Mouse (Mus musculus) cerebellum, adult 18-20 months (tissue): Measurements from ENCODE around the gene Ttc1.
A peak's percentile ranks its signal among the peaks of the same experiment; 100 is the strongest.

Source experiments
- DNase-seq, 2 experiments: peaks; one replicate each; pipeline ENCODE4 v3.0.0; 2021

The Ttc1 gene

GRCm38 (mm10) chr11:43700291-43700690, 47.5 kb downstream of the Ttc1 start:
- peak in 1 of 2 experiments; percentile 1 for DNase-seq

DNA sequence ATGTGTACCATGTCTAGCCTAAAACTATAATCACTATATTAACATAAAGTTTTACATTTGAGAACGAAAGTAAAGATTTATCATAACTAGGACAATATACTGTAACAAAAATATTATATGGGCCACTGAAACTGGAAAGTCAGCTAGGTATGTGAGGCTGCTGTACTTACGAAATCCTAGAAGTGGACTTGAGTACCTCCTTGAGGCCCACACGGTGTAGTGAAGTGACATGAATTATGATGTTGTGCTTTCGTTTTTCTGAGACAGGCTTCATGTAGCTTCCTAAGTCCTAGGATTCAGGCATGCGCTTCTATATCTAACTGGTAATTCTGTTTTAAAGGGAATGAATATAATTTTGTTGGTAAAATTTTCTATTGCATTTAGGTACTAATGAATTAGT, 49.2 kb downstream of the Ttc1 start:
- DNase-seq: peak in 1 of 2 experiments; percentile 2

DNA sequence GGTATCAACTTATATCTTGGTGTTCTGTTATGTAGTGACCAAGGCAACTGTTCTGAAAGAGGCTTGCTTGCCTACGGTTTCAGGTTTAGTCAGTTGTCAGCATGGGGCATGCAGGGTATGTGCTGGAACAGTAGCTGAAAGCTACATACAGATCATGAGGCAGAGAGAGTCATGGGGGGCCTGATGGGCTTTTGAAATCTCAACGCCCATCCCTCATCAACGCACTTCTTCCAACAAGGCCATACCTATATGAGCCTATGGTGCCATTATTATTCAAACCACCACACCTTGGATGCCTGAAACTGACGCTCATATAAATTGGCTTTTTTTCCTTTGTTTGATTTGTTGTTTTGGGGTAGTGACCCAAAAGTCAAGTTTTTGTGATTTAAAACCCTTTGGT, 51.2 kb downstream of the Ttc1 start:
- DNase-seq: no peak

- peak; percentile 41 to 54 for DNase-seq
Measured at GRCm38 (mm10) chr11:43688850-43689249, 59.0 kb downstream of the Ttc1 start.

- peak; percentile 63 to 81 for DNase-seq
Measured at GRCm38 (mm10) chr11:43682415-43683217, 65.2 kb downstream of the Ttc1 start.

- peak; percentile 99 for DNase-seq
Measured at GRCm38 (mm10) chr11:43681472-43682414, 66.1 kb downstream of the Ttc1 start, which contains the start of gene Pwwp2a. TSS of gene Pwwp2a (plus strand) at chr11:43681998.
